Mouse (Mus musculus): ENCODE results near the gene Lpin1. TPM values are rescaled to one million over a fixed set of nuclear protein-coding genes. Genes with fewer than 3 reads are reported as not detected.

Lpin1 gene
- total and polyA plus RNA-seq, 3 experiments: 14.1 to 25.9 (median 19.6) TPM

- H3K4me1 ChIP-seq (ENCODE audit: insufficient read depth, low read depth, low read length): no peaks in the 10 kb centered on the region
- DNase-seq (ENCODE audit: low spot score) (no peak), ATAC-seq (ENCODE audit: extremely low read depth, insufficient number of reproducible peaks, low FRiP score, poor library complexity, severe bottlenecking) (no peak)
- H3K9me3 ChIP-seq (replicated peaks): no peaks in the 10 kb centered on the region
- H3K36me3 ChIP-seq (replicated peaks): peaks cover 98% of the 10 kb centered on the region
- H3K4me3 ChIP-seq (ENCODE audit: low read depth, low read length): no peak overlapping the region
- no peaks in the 10 kb centered on the region for H3K27me3 ChIP-seq (ENCODE audit: insufficient read depth, low read length)
- TF ChIP-seq CTCF (IDR thresholded peaks at IDR 0.05; ENCODE audit: low read depth, low read length) (no peak), GATA2 (IDR thresholded peaks at IDR 0.05; ENCODE audit: borderline replicate concordance, low read depth, low read length) (no peak), GATA1 (IDR thresholded peaks at IDR 0.05; ENCODE audit: borderline replicate concordance, low read length) (no peak), TAL1 (conservative IDR thresholded peaks at IDR 0.05; ENCODE audit: low read depth, low read length) (no peak), POLR2AphosphoS5 (IDR thresholded peaks at IDR 0.05; ENCODE audit: insufficient replicate concordance, low read depth, low read length) (no peak)
Measured at GRCm38 (mm10) chr12:16550983-16551454, 59.7 kb downstream of the Lpin1 start.

GRCm38 (mm10) chr12:16548824-16549375, 61.9 kb downstream of the Lpin1 start:
- ATAC-seq (ENCODE audit: extremely low read depth, insufficient number of reproducible peaks, low FRiP score, poor library complexity, severe bottlenecking): no peak
- peaks cover 99% of the 10 kb centered on the region for H3K36me3 ChIP-seq (replicated peaks)
- TF ChIP-seq TAL1 (conservative IDR thresholded peaks at IDR 0.05; ENCODE audit: low read depth, low read length): no peak
- no peak for TF ChIP-seq GATA1 (IDR thresholded peaks at IDR 0.05; ENCODE audit: borderline replicate concordance, low read length)
- no peak for TF ChIP-seq POLR2AphosphoS5 (IDR thresholded peaks at IDR 0.05; ENCODE audit: insufficient replicate concordance, low read depth, low read length)
- TF ChIP-seq CTCF (IDR thresholded peaks at IDR 0.05; ENCODE audit: low read depth, low read length): no peak
- TF ChIP-seq GATA2 (IDR thresholded peaks at IDR 0.05; ENCODE audit: borderline replicate concordance, low read depth, low read length): no peak

GRCm38 (mm10) chr12:16541606-16542005, 69.2 kb downstream of the Lpin1 start:
- Histone ChIP-seq H3K36me3 (replicated peaks) (peaks cover 92% of the 10 kb centered on the region), H3K27me3 (ENCODE audit: insufficient read depth, low read length) (no peaks in the 10 kb centered on the region), H3K9me3 (replicated peaks) (no peaks in the 10 kb centered on the region), H3K4me1 (ENCODE audit: insufficient read depth, low read depth, low read length) (no peaks in the 10 kb centered on the region), H3K4me3 (ENCODE audit: low read depth, low read length) (no peak overlapping the region)
- no peak for DNase-seq (ENCODE audit: low spot score)
- no peak for ATAC-seq (ENCODE audit: extremely low read depth, insufficient number of reproducible peaks, low FRiP score, poor library complexity, severe bottlenecking)
- no peak for TF ChIP-seq TAL1 (conservative IDR thresholded peaks at IDR 0.05; ENCODE audit: low read depth, low read length)
- no peak for TF ChIP-seq POLR2AphosphoS5 (IDR thresholded peaks at IDR 0.05; ENCODE audit: insufficient replicate concordance, low read depth, low read length)
- no peak for TF ChIP-seq GATA2 (IDR thresholded peaks at IDR 0.05; ENCODE audit: borderline replicate concordance, low read depth, low read length)
- no peak for TF ChIP-seq CTCF (IDR thresholded peaks at IDR 0.05; ENCODE audit: low read depth, low read length)
- TF ChIP-seq GATA1 (IDR thresholded peaks at IDR 0.05; ENCODE audit: borderline replicate concordance, low read length): no peak

More at GRCm38 (mm10) chr12:16548824-16549375, 61.9 kb downstream of the Lpin1 start:
- Histone ChIP-seq H3K4me3 (ENCODE audit: low read depth, low read length) (no peak overlapping the region), H3K27me3 (ENCODE audit: insufficient read depth, low read length) (no peaks in the 10 kb centered on the region), H3K9me3 (replicated peaks) (no peaks in the 10 kb centered on the region), H3K4me1 (ENCODE audit: insufficient read depth, low read depth, low read length) (no peaks in the 10 kb centered on the region)
- DNase-seq (ENCODE audit: low spot score): no peak

- no peak for ATAC-seq (ENCODE audit: extremely low read depth, insufficient number of reproducible peaks, low FRiP score, poor library complexity, severe bottlenecking)
- H3K4me1 ChIP-seq (ENCODE audit: insufficient read depth, low read depth, low read length): no peaks in the 10 kb centered on the region
- H3K4me3 ChIP-seq (ENCODE audit: low read depth, low read length): no peak overlapping the region
- H3K27me3 ChIP-seq (ENCODE audit: insufficient read depth, low read length): no peaks in the 10 kb centered on the region
- H3K36me3 ChIP-seq (replicated peaks): peaks cover 90% of the 10 kb centered on the region
- no peak for TF ChIP-seq GATA2 (IDR thresholded peaks at IDR 0.05; ENCODE audit: borderline replicate concordance, low read depth, low read length)
- TF ChIP-seq TAL1 (conservative IDR thresholded peaks at IDR 0.05; ENCODE audit: low read depth, low read length): no peak
- TF ChIP-seq CTCF (IDR thresholded peaks at IDR 0.05; ENCODE audit: low read depth, low read length): no peak
- TF ChIP-seq GATA1 (IDR thresholded peaks at IDR 0.05; ENCODE audit: borderline replicate concordance, low read length): no peak
- no peak for TF ChIP-seq POLR2AphosphoS5 (IDR thresholded peaks at IDR 0.05; ENCODE audit: insufficient replicate concordance, low read depth, low read length)
- H3K9me3 ChIP-seq (replicated peaks): no peaks in the 10 kb centered on the region
- no peak for DNase-seq (ENCODE audit: low spot score)
Measured at GRCm38 (mm10) chr12:16540712-16541111, 70.1 kb downstream of the Lpin1 start.

- H3K9me3 ChIP-seq (replicated peaks): no peaks in the 10 kb centered on the region
- ATAC-seq (ENCODE audit: extremely low read depth, insufficient number of reproducible peaks, low FRiP score, poor library complexity, severe bottlenecking): no peak
- TF ChIP-seq POLR2AphosphoS5 (IDR thresholded peaks at IDR 0.05; ENCODE audit: insufficient replicate concordance, low read depth, low read length): no peak
- no peak for TF ChIP-seq GATA1 (IDR thresholded peaks at IDR 0.05; ENCODE audit: borderline replicate concordance, low read length)
- TF ChIP-seq TAL1 (conservative IDR thresholded peaks at IDR 0.05; ENCODE audit: low read depth, low read length): no peak
- TF ChIP-seq CTCF (IDR thresholded peaks at IDR 0.05; ENCODE audit: low read depth, low read length): no peak
- TF ChIP-seq GATA2 (IDR thresholded peaks at IDR 0.05; ENCODE audit: borderline replicate concordance, low read depth, low read length): no peak
- no peaks in the 10 kb centered on the region for H3K4me1 ChIP-seq (ENCODE audit: insufficient read depth, low read depth, low read length)
- H3K27me3 ChIP-seq (ENCODE audit: insufficient read depth, low read length): no peaks in the 10 kb centered on the region
- DNase-seq (ENCODE audit: low spot score): no peak
- H3K4me3 ChIP-seq (ENCODE audit: low read depth, low read length): no peak overlapping the region
- peaks cover 90% of the 10 kb centered on the region for H3K36me3 ChIP-seq (replicated peaks)
Measured at GRCm38 (mm10) chr12:16539965-16540661, 70.7 kb downstream of the Lpin1 start.

- H3K27me3 ChIP-seq (ENCODE audit: insufficient read depth, low read length): peaks cover 6% of the 10 kb centered on the region; the same call in 1 of the 2 replicates
- H3K9me3 ChIP-seq (replicated peaks): no peaks in the 10 kb centered on the region
- H3K4me1 ChIP-seq (ENCODE audit: insufficient read depth, low read depth, low read length): no peaks in the 10 kb centered on the region
- H3K36me3 ChIP-seq (replicated peaks): peaks cover 29% of the 10 kb centered on the region
- no peak for TF ChIP-seq TAL1 (conservative IDR thresholded peaks at IDR 0.05; ENCODE audit: low read depth, low read length)
- TF ChIP-seq GATA1 (IDR thresholded peaks at IDR 0.05; ENCODE audit: borderline replicate concordance, low read length): no peak
- no peak overlapping the region for H3K4me3 ChIP-seq (ENCODE audit: low read depth, low read length)
- ATAC-seq (ENCODE audit: extremely low read depth, insufficient number of reproducible peaks, low FRiP score, poor library complexity, severe bottlenecking) (no peak), DNase-seq (ENCODE audit: low spot score) (no peak)
Measured at GRCm38 (mm10) chr12:16533331-16533828, 77.4 kb downstream of the Lpin1 start.

All from G1E (cell line).